Mouse (Mus musculus): Measurements from ENCODE around the gene Rpusd3.

Gene Rpusd3

GRCm38 (mm10) chr6:113384351-113384927, 34.7 kb downstream of the Rpusd3 start:
- no peak for DNase-seq

GRCm38 (mm10) chr6:113380480-113380879, 38.7 kb downstream of the Rpusd3 start:
- DNase-seq: no peak

GRCm38 (mm10) chr6:113379246-113379645, 39.9 kb downstream of the Rpusd3 start:
- no peak for DNase-seq

GRCm38 (mm10) chr6:113377496-113378385, 41.4 kb downstream of the Rpusd3 start, which contains the start of the genes Tada3 and Arpc4:
Gene Tada3, minus strand, starts transcription at chr6:113377883.
Gene Arpc4, plus strand, starts transcription at chr6:113378115.
- DNase-seq: peak; percentile 89

GRCm38 (mm10) chr6:113377172-113377495, 42.0 kb downstream of the Rpusd3 start:
- no peak for DNase-seq

GRCm38 (mm10) chr6:113373491-113373890, 45.6 kb downstream of the Rpusd3 start:
- DNase-seq: no peak

- no peak for DNase-seq
Measured at GRCm38 (mm10) chr6:113370194-113370929, 48.8 kb downstream of the Rpusd3 start.

GRCm38 (mm10) chr6:113368577-113368976, 50.6 kb downstream of the Rpusd3 start:
- no peak for DNase-seq

GRCm38 (mm10) chr6:113368124-113368523, 51.0 kb downstream of the Rpusd3 start:
- no peak for DNase-seq

- DNase-seq: no peak
Measured at GRCm38 (mm10) chr6:113367574-113367973, 51.6 kb downstream of the Rpusd3 start.

GRCm38 (mm10) chr6:113366639-113367038, 52.5 kb downstream of the Rpusd3 start:
- no peak for DNase-seq

Measured in right cerebral cortex, adult 18-20 months (tissue).